Mouse (Mus musculus) heart, adult 2 months (tissue): Measurements from ENCODE around the gene Clstn2.

ENCODE experiments used
- CTCF ChIP-seq: fragments of 200-600 bp; IDR thresholded peaks from 2 replicates; pipeline ENCODE4 v1.8.1; 2022; ENCODE audit warnings: antibody characterized with exemption, mild to moderate bottlenecking, moderate library complexity
- POLR2A ChIP-seq: fragments of 200-500 bp; IDR thresholded peaks from 2 replicates; pipeline ENCODE4 v1.6.1; 2011; ENCODE audit warnings: mild to moderate bottlenecking, low read depth, low read length, control low read depth; ENCODE audit not compliant: insufficient read depth

- TF ChIP-seq CTCF: no peak
- no peak for TF ChIP-seq POLR2A
These were observed 267.7 kb downstream of the Clstn2 start for GRCm38 (mm10) chr9:97765251-97765767.
